In the genomic region with DNA sequence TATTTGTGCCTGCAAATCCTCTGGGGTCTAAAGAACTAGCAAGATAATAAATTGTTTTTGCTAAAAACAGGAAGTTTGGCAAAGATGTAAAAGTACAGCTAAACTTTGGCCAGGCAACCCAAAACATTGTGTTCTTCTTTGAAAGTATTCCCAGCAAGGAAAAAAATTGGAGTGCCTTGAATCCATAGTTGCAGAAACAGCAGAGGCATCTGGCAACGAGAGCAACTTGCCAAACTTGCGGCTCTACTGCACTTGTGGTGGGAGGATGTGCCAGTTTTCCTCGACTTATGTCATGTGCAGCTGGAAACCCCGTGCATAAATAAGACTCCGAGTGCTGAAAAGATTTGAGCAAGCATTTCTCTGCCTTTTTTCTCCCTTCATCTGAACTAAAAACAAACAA, we compare ENCODE assay signal across 9 mouse cellular contexts.
DNase-seq lines count a peak whose midpoint lies in the region; ATAC-seq and TF ChIP-seq lines count a peak whose summit lies in the region.
"Had no signal": no experiment of that assay in that cellular context is flagged by ENCODE, and none has a peak within 500 bp of the region (broad histone marks: within the 10 kb centered on the region; RNA-seq: fewer than 3 reads in every experiment).

No protein-coding gene starts in this region.

- intact Hi-C loops in heart, postnatal 10 days (cut with DNase I), result no loop called here

- no peak for TF ChIP-seq CTCF in midbrain, postnatal 0 days (IDR thresholded peaks at IDR 0.05)

- DNase-seq in kidney, adult 11 months, result peak; percentile 62
- DNase-seq in cerebellum, postnatal 14 days, result peak; percentile 11 to 26
- peak; percentile 66 to 71 for DNase-seq in heart, postnatal 10 days
- DNase-seq in left cerebral cortex, adult 11 months (ENCODE audit: low spot score), result peak; percentile 61
- peak; percentile 89 for DNase-seq in midbrain, postnatal 0 days (ENCODE audit: low spot score)
- no peak for DNase-seq in thymus, postnatal 36 days
- no peak for DNase-seq in thymus, postnatal 4 days

- peaks cover 4% of the 10 kb centered on the region; the same call in 1 of the 2 replicates for H3K4me1 ChIP-seq in kidney, embryonic 14.5 days (ENCODE audit: control insufficient read depth, insufficient read depth, low read length)
- 0 out of 2 replicates have a peak, but pooled peaks cover 3% of the 10 kb centered on the region for H3K4me1 ChIP-seq in midbrain, postnatal 0 days (ENCODE audit: insufficient read depth, low read length)

- no peaks in the 10 kb centered on the region for H3K27me3 ChIP-seq in kidney, embryonic 14.5 days (ENCODE audit: control insufficient read depth, insufficient read depth, low read length)
- no peaks in the 10 kb centered on the region for H3K27me3 ChIP-seq in midbrain, postnatal 0 days (ENCODE audit: insufficient read depth, low read length)

- ATAC-seq in kidney, embryonic 14.5 days (ENCODE audit: low FRiP score, low TSS enrichment), result no peak
- ATAC-seq in midbrain, postnatal 0 days (ENCODE audit: low FRiP score), result no peak

- H3K9me3 ChIP-seq in kidney, embryonic 14.5 days (ENCODE audit: control insufficient read depth, low read length), result no peaks in the 10 kb centered on the region
- no peaks in the 10 kb centered on the region for H3K9me3 ChIP-seq in midbrain, postnatal 0 days (ENCODE audit: low read length)

- WGBS in kidney, embryonic 14.5 days, result 49% methylated on average over 5 of the region's 5 CpGs
- 22% methylated on average over 5 of the region's 5 CpGs for WGBS in midbrain, postnatal 0 days

- H3K9ac ChIP-seq in kidney, embryonic 14.5 days (ENCODE audit: low read depth, low read length), result no peak overlapping the region
- no peak overlapping the region for H3K9ac ChIP-seq in midbrain, postnatal 0 days (replicated peaks; ENCODE audit: low read length, poor library complexity, severe bottlenecking)

- no peak overlapping the region for H3K4me3 ChIP-seq in kidney, embryonic 14.5 days (ENCODE audit: low read length)
- H3K4me3 ChIP-seq in midbrain, postnatal 0 days (ENCODE audit: low read depth, low read length), result no peak overlapping the region
- H3K4me3 ChIP-seq: myocyte had no signal

- no peaks in the 10 kb centered on the region for H3K36me3 ChIP-seq in kidney, embryonic 14.5 days (ENCODE audit: control insufficient read depth, insufficient read depth, low read length)
- H3K36me3 ChIP-seq in midbrain, postnatal 0 days (ENCODE audit: insufficient read depth, low read length), result no peaks in the 10 kb centered on the region

- no peak overlapping the region for H3K27ac ChIP-seq in kidney, embryonic 14.5 days (ENCODE audit: low read depth, low read length)
- no peak overlapping the region for H3K27ac ChIP-seq in midbrain, postnatal 0 days (ENCODE audit: low read depth, low read length)

- no peak overlapping the region for H3K4me2 ChIP-seq in kidney, embryonic 14.5 days (replicated peaks; ENCODE audit: low read depth, low read length)
- H3K4me2 ChIP-seq in midbrain, postnatal 0 days (ENCODE audit: low read depth, low read length, poor library complexity, severe bottlenecking), result no peak overlapping the region

Comparison
In these comparisons a context has a peak if more than half of its experiments do, and no peak if none do; other contexts are left out.
1. DNase-seq: peak in kidney, adult 11 months (single experiment), cerebellum, postnatal 14 days (2 of 2), heart, postnatal 10 days (2 of 2), left cerebral cortex, adult 11 months (single experiment) and midbrain, postnatal 0 days (single experiment); none in thymus, postnatal 36 days (0 of 2) and thymus, postnatal 4 days (single experiment).